Mouse (Mus musculus) liver, embryonic 12.5 days (tissue): ENCODE measurements at regions not wholly inside any gene's neighbourhood (a gene's known extent, or its start where the extent isn't known, plus 50 kb on each side); places are given as distances from the start of the nearest gene placed in this dataset.

Experiments used
- ATAC-seq: fragments of 200-750 bp; cut with Nextera tagmentation; 2 replicates; pipeline ENCODE4 v1.8.0; 2017; ENCODE audit warnings: moderate number of reproducible peaks, mild to moderate bottlenecking, moderate library complexity
- H3K27ac ChIP-seq: fragments of 300-500 bp; sonication (generic); 2 replicates; pipeline ENCODE4 v1.5.1; 2016; ENCODE audit warnings: mild to moderate bottlenecking
- H3K27me3 ChIP-seq: fragments of 300-500 bp; sonication (generic); replicated peaks from 2 replicates; pipeline ENCODE4 v1.6.1; 2016; ENCODE audit warnings: mild to moderate bottlenecking, moderate library complexity
- H3K36me3 ChIP-seq: fragments of 300-500 bp; sonication (generic); 2 replicates; pipeline ENCODE4 v1.6.1; 2016; ENCODE audit warnings: mild to moderate bottlenecking, moderate library complexity
- H3K4me1 ChIP-seq: fragments of 300-500 bp; sonication (generic); 2 replicates; pipeline ENCODE4 v1.6.1; 2016
- H3K4me2 ChIP-seq: fragments of 300-500 bp; sonication (generic); 2 replicates; pipeline ENCODE4 v1.6.1; 2016; ENCODE audit warnings: mild to moderate bottlenecking, moderate library complexity
- H3K4me3 ChIP-seq: fragments of 300-500 bp; sonication (generic); 2 replicates; pipeline ENCODE4 v1.5.1; 2016; ENCODE audit warnings: mild to moderate bottlenecking, moderate library complexity
- H3K9ac ChIP-seq: fragments of 300-500 bp; sonication (generic); 2 replicates; pipeline ENCODE4 v1.6.1; 2016; ENCODE audit warnings: mild to moderate bottlenecking, moderate library complexity
- H3K9me3 ChIP-seq: fragments of 300-500 bp; sonication (generic); replicated peaks from 2 replicates; pipeline ENCODE4 v1.6.1; 2016; ENCODE audit warnings: mild to moderate bottlenecking, moderate library complexity
- WGBS: fragments of 180-500 bp; shearing (Covaris S2); methylation state at CpG from one replicate; pipeline ENCODE4 v1.1.7; 2016; ENCODE audit not compliant: insufficient replicate concordance; 5-methylcytosine and 5-hydroxymethylcytosine counted together

- H3K4me1 ChIP-seq, result peaks cover 7% of the 10 kb centered on the region; the same call in 1 of the 2 replicates
- peak; percentile 53; the same call in 1 of the 2 replicates for ATAC-seq
- 23% methylated on average over 9 of the region's 9 CpGs for WGBS
Measured at GRCm38 (mm10) chr14:114854324-114855054, 237.5 kb upstream of the Gpc5 start.

DNA sequence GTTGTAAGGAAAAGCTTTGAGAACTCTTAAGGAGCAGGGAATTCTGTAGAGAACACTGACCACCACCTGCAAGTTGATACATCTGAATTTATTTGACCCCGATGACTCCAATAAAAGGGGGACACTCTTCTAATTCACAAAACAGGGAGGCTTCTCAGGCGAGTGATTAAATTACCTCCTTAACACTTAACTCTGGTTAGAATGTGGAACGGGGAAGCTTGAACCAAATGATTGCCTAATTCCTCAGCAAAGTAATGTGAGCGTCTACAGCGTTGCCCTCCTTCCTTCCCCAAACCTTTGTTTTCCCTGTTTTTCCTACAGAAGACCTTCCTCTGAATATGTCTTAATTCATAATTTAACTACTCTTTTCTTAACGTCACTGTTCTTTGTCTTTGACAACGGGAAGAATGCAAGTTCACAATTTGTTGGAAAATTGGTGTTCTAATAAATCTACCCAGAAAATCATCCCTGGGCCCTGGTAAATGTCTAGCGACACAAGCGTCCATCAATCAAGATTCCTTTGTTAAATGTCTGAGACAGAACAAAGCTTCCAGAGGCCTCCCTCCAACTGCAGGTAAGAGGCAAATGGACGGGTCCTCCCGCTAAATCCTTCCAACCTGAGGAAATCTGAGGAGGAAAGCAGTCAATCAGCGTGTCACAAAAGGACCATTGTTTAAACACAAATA lies 236.8 kb upstream of the Gpc5 start:
- Histone ChIP-seq H3K4me2 (no peak overlapping the region), H3K36me3 (no peaks in the 10 kb centered on the region), H3K9me3 (no peaks in the 10 kb centered on the region), H3K27me3 (no peaks in the 10 kb centered on the region), H3K4me3 (no peak overlapping the region), H3K9ac (no peak overlapping the region), H3K27ac (no peak overlapping the region), H3K4me1 (peaks cover 7% of the 10 kb centered on the region; the same call in 1 of the 2 replicates)
- ATAC-seq, result no peak
- 56% methylated on average over 12 of the region's 12 CpGs for WGBS

More at GRCm38 (mm10) chr14:114854324-114855054, 237.5 kb upstream of the Gpc5 start:
- H3K4me2 ChIP-seq, result no peak overlapping the region
- H3K27me3 ChIP-seq, result no peaks in the 10 kb centered on the region
- no peaks in the 10 kb centered on the region for H3K36me3 ChIP-seq
- no peak overlapping the region for H3K9ac ChIP-seq
- H3K4me3 ChIP-seq, result no peak overlapping the region
- no peak overlapping the region for H3K27ac ChIP-seq
- no peaks in the 10 kb centered on the region for H3K9me3 ChIP-seq

DNA sequence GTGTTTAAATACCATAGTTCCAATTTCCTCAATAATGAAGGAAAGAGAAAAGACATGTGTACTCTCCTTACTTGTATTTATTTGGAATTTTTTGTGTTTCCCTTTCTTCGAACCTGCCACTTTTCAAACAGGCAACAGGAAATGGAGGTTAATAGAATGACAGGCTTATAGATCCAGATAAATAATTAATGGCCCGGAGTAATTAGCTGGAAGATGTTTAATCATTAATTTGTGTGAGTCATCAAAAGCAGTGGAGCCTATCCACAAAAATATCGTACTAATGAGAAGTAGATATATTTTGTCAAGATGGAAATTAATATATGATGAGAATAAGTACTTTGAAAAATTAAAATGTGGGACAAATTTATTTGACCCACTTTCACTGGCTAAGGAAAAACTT lies 236.3 kb upstream of the Gpc5 start:
- Histone ChIP-seq H3K9me3 (no peaks in the 10 kb centered on the region), H3K9ac (no peak overlapping the region), H3K36me3 (no peaks in the 10 kb centered on the region), H3K27me3 (no peaks in the 10 kb centered on the region), H3K27ac (no peak overlapping the region), H3K4me3 (no peak overlapping the region), H3K4me1 (peaks cover 7% of the 10 kb centered on the region; the same call in 1 of the 2 replicates), H3K4me2 (no peak overlapping the region)
- 61% methylated on average over 3 of the region's 3 CpGs for WGBS
- no peak for ATAC-seq

DNA sequence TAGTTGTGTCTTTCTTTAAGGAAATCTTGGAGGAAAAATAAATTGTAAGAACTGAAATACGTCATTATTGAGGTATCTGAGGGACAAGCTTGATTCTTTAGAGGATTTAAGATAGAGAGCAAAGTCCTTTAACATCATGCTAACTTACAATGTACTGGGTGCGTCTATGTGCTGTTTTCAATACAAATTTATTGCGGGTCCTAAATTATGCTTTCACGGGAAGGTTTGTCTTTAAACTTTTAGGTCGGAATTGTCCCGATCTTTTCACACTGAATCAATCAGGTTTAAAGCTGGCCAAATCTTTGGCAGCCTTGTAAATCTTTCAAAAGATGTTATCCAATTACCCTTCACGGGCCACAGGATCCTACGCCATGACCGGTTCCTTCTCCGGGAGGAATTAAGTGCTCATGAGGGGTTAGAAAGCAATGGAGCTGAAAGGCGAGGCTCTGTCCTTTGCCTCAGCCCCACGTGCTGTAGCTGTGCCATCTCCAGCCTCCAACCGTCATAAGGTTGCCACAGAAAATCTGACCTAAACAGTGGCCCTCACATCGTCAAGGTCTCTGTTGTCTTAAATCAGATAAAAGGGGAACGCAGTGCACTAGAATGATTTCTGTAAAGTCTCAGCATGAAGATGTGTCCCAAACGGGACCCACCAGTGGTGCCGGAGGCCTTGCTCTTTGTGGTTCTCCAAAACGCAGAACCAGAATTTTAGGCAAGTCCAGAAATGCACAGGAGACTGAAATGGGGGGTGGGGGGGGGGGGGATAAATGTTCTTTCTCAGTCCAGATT lies 235.6 kb upstream of the Gpc5 start:
- Histone ChIP-seq H3K36me3 (no peaks in the 10 kb centered on the region), H3K9me3 (no peaks in the 10 kb centered on the region), H3K27ac (no peak overlapping the region), H3K4me3 (no peak overlapping the region), H3K27me3 (no peaks in the 10 kb centered on the region), H3K9ac (no peak overlapping the region), H3K4me1 (peaks cover 7% of the 10 kb centered on the region; the same call in 1 of the 2 replicates), H3K4me2 (no peak overlapping the region)
- ATAC-seq, result no peak
- whole genome bisulfite sequencing, result 66% methylated on average over 18 of the region's 18 CpGs

DNA sequence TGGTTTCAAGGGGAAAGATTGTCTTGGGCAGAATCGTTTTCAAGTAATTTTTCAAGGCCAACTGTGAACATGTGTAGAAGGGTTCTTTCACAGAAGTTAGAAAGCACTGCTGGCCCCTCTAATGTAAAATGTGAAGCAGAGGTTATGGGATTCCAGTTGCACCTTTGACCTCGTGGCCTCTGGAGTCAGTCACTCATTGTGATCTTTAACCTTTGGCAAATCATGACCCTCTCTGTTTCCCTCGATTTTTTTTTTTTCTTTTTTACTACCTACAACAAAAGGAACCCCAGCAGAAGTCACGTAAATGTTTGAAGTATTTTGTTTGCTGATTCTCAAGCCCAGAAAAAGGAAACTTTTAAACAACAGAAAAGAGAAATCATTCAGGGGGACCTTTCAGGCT lies 234.8 kb upstream of the Gpc5 start:
- H3K36me3 ChIP-seq, result no peaks in the 10 kb centered on the region
- no peak overlapping the region for H3K4me3 ChIP-seq
- ATAC-seq, result no peak
- peak overlapping the region; percentile 40; the same call in 1 of the 2 replicates for H3K27ac ChIP-seq
- H3K4me2 ChIP-seq, result no peak overlapping the region
- H3K9ac ChIP-seq, result no peak overlapping the region
- WGBS, result 25% methylated on average over 4 of the region's 4 CpGs
- peaks cover 7% of the 10 kb centered on the region; the same call in 1 of the 2 replicates for H3K4me1 ChIP-seq
- no peaks in the 10 kb centered on the region for H3K27me3 ChIP-seq
- no peaks in the 10 kb centered on the region for H3K9me3 ChIP-seq

DNA sequence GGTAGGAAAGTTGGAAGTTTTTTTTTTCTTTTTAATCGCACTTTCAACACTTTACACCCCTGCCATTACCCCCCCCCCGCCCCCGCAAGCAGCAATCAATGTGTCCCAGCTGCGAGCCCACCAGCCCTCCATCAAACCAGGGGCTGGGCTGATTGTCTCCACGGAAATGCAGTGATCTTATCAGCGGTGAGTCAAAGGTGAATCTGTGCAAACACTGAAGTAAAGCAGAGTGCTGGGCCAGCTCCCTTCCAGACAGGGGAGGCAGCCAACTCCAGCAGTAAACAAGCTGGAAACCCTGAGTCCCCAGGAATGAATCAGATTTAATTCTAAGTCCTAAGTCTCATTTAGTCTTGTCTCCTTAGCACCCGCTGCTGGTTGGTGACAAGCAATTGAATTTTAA lies 234.3 kb upstream of the Gpc5 start:
- H3K27me3 ChIP-seq, result no peaks in the 10 kb centered on the region
- H3K27ac ChIP-seq, result peak overlapping the region; percentile 40; the same call in 1 of the 2 replicates
- no peaks in the 10 kb centered on the region for H3K36me3 ChIP-seq
- H3K4me1 ChIP-seq, result peaks cover 7% of the 10 kb centered on the region; the same call in 1 of the 2 replicates
- WGBS, result 16% methylated on average over 7 of the region's 7 CpGs
- no peak overlapping the region for H3K9ac ChIP-seq
- peak; percentile 72 for ATAC-seq
- H3K9me3 ChIP-seq, result no peaks in the 10 kb centered on the region
- no peak overlapping the region for H3K4me3 ChIP-seq
- H3K4me2 ChIP-seq, result no peak overlapping the region

- H3K4me2 ChIP-seq, result no peak overlapping the region
- no peak overlapping the region for H3K27ac ChIP-seq
- H3K9me3 ChIP-seq, result no peaks in the 10 kb centered on the region
- no peak overlapping the region for H3K9ac ChIP-seq
- no peak for ATAC-seq
- H3K27me3 ChIP-seq, result no peaks in the 10 kb centered on the region
- no peaks in the 10 kb centered on the region for H3K4me1 ChIP-seq
- no peak overlapping the region for H3K4me3 ChIP-seq
- 60% methylated on average over 4 of the region's 4 CpGs for WGBS
- H3K36me3 ChIP-seq, result no peaks in the 10 kb centered on the region
Measured at GRCm38 (mm10) chr14:114863585-114863984, 228.4 kb upstream of the Gpc5 start.

GRCm38 (mm10) chr14:114864102-114864501 lies 227.9 kb upstream of the Gpc5 start:
- ATAC-seq, result peak; percentile 46; the same call in 1 of the 2 replicates
- WGBS, result 80% methylated on average over 5 of the region's 5 CpGs
- no peak overlapping the region for H3K9ac ChIP-seq
- no peaks in the 10 kb centered on the region for H3K9me3 ChIP-seq
- H3K27me3 ChIP-seq, result no peaks in the 10 kb centered on the region
- no peak overlapping the region for H3K27ac ChIP-seq
- no peak overlapping the region for H3K4me3 ChIP-seq
- no peaks in the 10 kb centered on the region for H3K36me3 ChIP-seq
- peaks cover 1% of the 10 kb centered on the region; the same call in 1 of the 2 replicates for H3K4me1 ChIP-seq
- H3K4me2 ChIP-seq, result no peak overlapping the region

DNA sequence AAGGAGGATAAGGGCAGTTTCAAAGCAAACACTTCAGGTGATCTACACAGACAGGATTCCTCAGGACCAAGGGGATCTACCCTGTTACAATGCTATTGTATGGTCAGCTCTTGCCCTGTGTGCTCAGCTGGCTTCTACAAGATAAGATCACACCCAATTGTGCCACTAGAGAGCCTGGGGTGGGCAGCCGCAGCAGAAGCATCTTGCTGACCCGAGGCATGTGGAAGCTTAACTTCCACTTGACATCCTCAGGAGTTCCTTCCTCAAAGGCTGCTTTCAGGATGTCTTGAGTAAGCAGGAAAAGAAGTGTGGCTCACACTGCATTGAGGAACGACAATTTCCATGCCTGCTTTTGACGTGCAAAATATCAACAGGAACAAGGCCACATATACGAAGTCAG lies 222.8 kb upstream of the Gpc5 start:
- Histone ChIP-seq H3K9me3 (no peaks in the 10 kb centered on the region), H3K4me3 (no peak overlapping the region), H3K4me1 (peaks cover 9% of the 10 kb centered on the region), H3K27me3 (no peaks in the 10 kb centered on the region), H3K27ac (no peak overlapping the region), H3K4me2 (no peak overlapping the region), H3K36me3 (no peaks in the 10 kb centered on the region), H3K9ac (no peak overlapping the region)
- whole genome bisulfite sequencing, result 16% methylated on average over 5 of the region's 5 CpGs
- ATAC-seq, result no peak

GRCm38 (mm10) chr14:114875101-114875500 lies 216.9 kb upstream of the Gpc5 start:
- Histone ChIP-seq H3K4me3 (no peak overlapping the region), H3K27me3 (no peaks in the 10 kb centered on the region), H3K4me1 (peaks cover 11% of the 10 kb centered on the region), H3K36me3 (no peaks in the 10 kb centered on the region), H3K9ac (no peak overlapping the region), H3K4me2 (no peak overlapping the region), H3K27ac (no peak overlapping the region), H3K9me3 (no peaks in the 10 kb centered on the region)
- no peak for ATAC-seq
- WGBS, result 19% methylated on average over 3 of the region's 3 CpGs

DNA sequence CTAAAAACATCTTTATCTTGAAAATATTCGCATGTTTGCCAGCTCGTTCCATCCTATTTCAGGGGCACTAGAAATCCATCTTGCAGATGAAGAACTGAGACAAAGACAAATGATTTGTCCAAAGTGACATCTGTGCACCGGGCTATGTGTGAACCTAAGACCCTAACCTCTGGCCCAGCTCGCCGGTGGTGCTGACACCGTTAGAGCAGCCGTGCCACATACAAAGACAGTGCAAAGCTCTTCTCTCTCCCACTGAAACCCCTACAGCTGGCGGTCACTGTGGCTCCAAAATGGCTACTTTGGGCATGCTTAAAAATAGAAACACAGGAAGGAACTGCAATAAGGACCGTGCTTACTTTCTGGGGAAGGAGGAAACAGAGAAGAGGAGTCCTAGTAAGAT lies 215.6 kb upstream of the Gpc5 start:
- no peaks in the 10 kb centered on the region for H3K36me3 ChIP-seq
- H3K9ac ChIP-seq, result no peak overlapping the region
- WGBS, result 12% methylated on average over 9 of the region's 9 CpGs
- no peak overlapping the region for H3K27ac ChIP-seq
- no peaks in the 10 kb centered on the region for H3K9me3 ChIP-seq
- H3K4me3 ChIP-seq, result no peak overlapping the region
- no peak overlapping the region for H3K4me2 ChIP-seq
- no peak for ATAC-seq
- no peaks in the 10 kb centered on the region for H3K27me3 ChIP-seq
- H3K4me1 ChIP-seq, result peaks cover 11% of the 10 kb centered on the region

GRCm38 (mm10) chr14:114877477-114877876 lies 214.5 kb upstream of the Gpc5 start:
- 33% methylated on average over 5 of the region's 5 CpGs for WGBS
- no peak overlapping the region for H3K4me2 ChIP-seq
- no peak overlapping the region for H3K4me3 ChIP-seq
- no peaks in the 10 kb centered on the region for H3K36me3 ChIP-seq
- ATAC-seq, result no peak
- H3K27ac ChIP-seq, result no peak overlapping the region
- H3K4me1 ChIP-seq, result peaks cover 11% of the 10 kb centered on the region
- no peaks in the 10 kb centered on the region for H3K9me3 ChIP-seq
- H3K9ac ChIP-seq, result no peak overlapping the region
- no peaks in the 10 kb centered on the region for H3K27me3 ChIP-seq
